Mouse (Mus musculus) embryonic facial prominence, embryonic 14.5 days (tissue): ENCODE data around the gene Krt25. TPM values are rescaled to one million over a fixed set of nuclear protein-coding genes. Genes with fewer than 3 reads are reported as not detected.
A peak's percentile ranks its signal among the peaks of the same experiment; 100 is the strongest.

ENCODE experiments used
- ATAC-seq: fragments of 200-750 bp; cut with Nextera tagmentation; 2 replicates; pipeline ENCODE4 v1.8.0; 2017; ENCODE audit warnings: low read depth, moderate number of reproducible peaks, moderate TSS enrichment
- DNase-seq: peaks from one replicate; pipeline ENCODE4 v3.0.0-alpha.2; 2015; ENCODE audit warnings: low spot score
- H3K27ac ChIP-seq: fragments of 300-500 bp; sonication (generic); replicated peaks from 2 replicates; pipeline ENCODE4 v1.5.1; 2014; ENCODE audit warnings: low read depth, mild to moderate bottlenecking, low read length, moderate library complexity
- H3K27me3 ChIP-seq: fragments of 300-500 bp; sonication (generic); replicated peaks from 2 replicates; pipeline ENCODE4 v1.6.1; 2014; ENCODE audit warnings: low read length; ENCODE audit not compliant: control insufficient read depth, insufficient read depth
- H3K36me3 ChIP-seq: fragments of 300-500 bp; sonication (generic); 2 replicates; pipeline ENCODE4 v1.6.1; 2014; ENCODE audit warnings: low read length, mixed read lengths; ENCODE audit not compliant: control insufficient read depth, insufficient read depth
- H3K4me1 ChIP-seq: fragments of 300-500 bp; sonication (generic); 2 replicates; pipeline ENCODE4 v1.6.1; 2014; ENCODE audit warnings: antibody characterized with exemption, low read length; ENCODE audit not compliant: control insufficient read depth, insufficient read depth
- H3K4me2 ChIP-seq: fragments of 300-500 bp; sonication (generic); 2 replicates; pipeline ENCODE4 v1.6.1; 2014; ENCODE audit warnings: low read depth, mild to moderate bottlenecking, low read length, moderate library complexity, mixed read lengths
- H3K4me3 ChIP-seq: fragments of 300-500 bp; sonication (generic); 2 replicates; pipeline ENCODE4 v1.5.1; 2014; ENCODE audit warnings: low read depth, mild to moderate bottlenecking, low read length
- H3K9ac ChIP-seq: fragments of 300-500 bp; sonication (generic); 2 replicates; pipeline ENCODE4 v1.6.1; 2014; ENCODE audit warnings: low read depth, mild to moderate bottlenecking, low read length, moderate library complexity, mixed read lengths
- H3K9me3 ChIP-seq: fragments of 300-500 bp; sonication (generic); 2 replicates; pipeline ENCODE4 v1.6.1; 2016; ENCODE audit warnings: low read length; ENCODE audit not compliant: control insufficient read depth
- WGBS: fragments of 180-500 bp; shearing (Covaris S2); extraction: QIAGEN DNeasy Blood & Tissue Kit; methylation state at CpG from one replicate; pipeline ENCODE4 v1.1.7; 2014; 5-methylcytosine and 5-hydroxymethylcytosine counted together
- polyA plus RNA-seq: library from polyadenylated mRNA; unstranded; fragments of >200 nt; fragmentation: Nextera tagmentation; extraction: Ambion mirVana; gene quantifications from 2 replicates; pipeline ENCODE4 v1.2.1, GENCODE M21; 2014

Krt25 gene
- polyA plus RNA-seq = 4.4 and 6.2 TPM in 2 replicates

- Histone ChIP-seq H3K9ac (no peak within 1 kb of the TSS), H3K27ac (no peak within 1 kb of the TSS), H3K4me2 (no peak within 1 kb of the TSS), H3K9me3 (no peaks in the 10 kb centered on the region), H3K4me3 (no peak within 1 kb of the TSS), H3K36me3 (no peaks in the 10 kb centered on the region), H3K27me3 (no peaks in the 10 kb centered on the region), H3K4me1 (no peaks in the 10 kb centered on the region)
- ATAC-seq = no peak
- 89% methylated on average over 11 of the region's 11 CpGs for WGBS
- DNase-seq = no peak
Measured at GRCm38 (mm10) chr11:99322851-99323250, at the start of gene Krt25. Gene Krt25, minus strand, starts transcription at chr11:99322951.

GRCm38 (mm10) chr11:99369853-99370451, 47.2 kb upstream of the Krt25 start:
- Histone ChIP-seq H3K27me3 (peaks cover 3% of the 10 kb centered on the region; the same call in 1 of the 2 replicates), H3K9me3 (no peaks in the 10 kb centered on the region), H3K4me3 (no peak overlapping the region), H3K27ac (no peak overlapping the region), H3K36me3 (no peaks in the 10 kb centered on the region), H3K4me2 (no peak overlapping the region), H3K9ac (no peak overlapping the region), H3K4me1 (no peaks in the 10 kb centered on the region)
- ATAC-seq = no peak
- 85% methylated on average over 8 of the region's 8 CpGs for WGBS
- no peak for DNase-seq

- no peak for DNase-seq
- Histone ChIP-seq H3K4me2 (no peak overlapping the region), H3K36me3 (no peaks in the 10 kb centered on the region), H3K4me3 (no peak overlapping the region), H3K4me1 (no peaks in the 10 kb centered on the region), H3K9me3 (no peaks in the 10 kb centered on the region), H3K27me3 (no peaks in the 10 kb centered on the region; the same call in 1 of the 2 replicates), H3K9ac (no peak overlapping the region), H3K27ac (no peak overlapping the region)
- WGBS = 9% methylated on average over 3 of the region's 3 CpGs
- no peak for ATAC-seq
Measured at GRCm38 (mm10) chr11:99369229-99369628, 46.5 kb upstream of the Krt25 start.

GRCm38 (mm10) chr11:99366791-99367190, 44.0 kb upstream of the Krt25 start:
- Histone ChIP-seq H3K9ac (no peak overlapping the region), H3K4me2 (no peak overlapping the region), H3K4me3 (no peak overlapping the region), H3K27ac (no peak overlapping the region), H3K27me3 (no peaks in the 10 kb centered on the region), H3K4me1 (no peaks in the 10 kb centered on the region), H3K36me3 (no peaks in the 10 kb centered on the region), H3K9me3 (no peaks in the 10 kb centered on the region)
- ATAC-seq (no peak), DNase-seq (peak; percentile 5)
- WGBS = 52% methylated on average over 10 of the region's 10 CpGs

GRCm38 (mm10) chr11:99364412-99364811, 41.7 kb upstream of the Krt25 start:
- no peak for ATAC-seq
- no peaks in the 10 kb centered on the region for H3K36me3 ChIP-seq
- peak; percentile 42 for DNase-seq
- H3K27me3 ChIP-seq = no peaks in the 10 kb centered on the region
- H3K27ac ChIP-seq = no peak overlapping the region
- H3K9me3 ChIP-seq = no peaks in the 10 kb centered on the region
- no peak overlapping the region for H3K4me2 ChIP-seq
- no peak overlapping the region for H3K4me3 ChIP-seq
- no peaks in the 10 kb centered on the region for H3K4me1 ChIP-seq
- 23% methylated on average over 9 of the region's 9 CpGs for WGBS
- no peak overlapping the region for H3K9ac ChIP-seq

- no peak for ATAC-seq
- Histone ChIP-seq H3K4me2 (no peak overlapping the region), H3K9me3 (no peaks in the 10 kb centered on the region), H3K27ac (no peak overlapping the region), H3K27me3 (no peaks in the 10 kb centered on the region), H3K4me3 (no peak overlapping the region), H3K9ac (no peak overlapping the region), H3K4me1 (no peaks in the 10 kb centered on the region), H3K36me3 (no peaks in the 10 kb centered on the region)
- WGBS = 86% methylated on average over 8 of the region's 8 CpGs
- no peak for DNase-seq
Measured at GRCm38 (mm10) chr11:99361423-99361822, 38.7 kb upstream of the Krt25 start.

- no peak within 1 kb of the TSS for H3K27ac ChIP-seq
- DNase-seq (no peak), ATAC-seq (no peak)
- no peaks in the 10 kb centered on the region for H3K9me3 ChIP-seq
- 73% methylated on average over 12 of the region's 12 CpGs for WGBS
- no peak within 1 kb of the TSS for H3K9ac ChIP-seq
- H3K36me3 ChIP-seq = no peaks in the 10 kb centered on the region
- no peak within 1 kb of the TSS for H3K4me3 ChIP-seq
- no peaks in the 10 kb centered on the region for H3K27me3 ChIP-seq
- no peak within 1 kb of the TSS for H3K4me2 ChIP-seq
- H3K4me1 ChIP-seq = no peaks in the 10 kb centered on the region
Measured at GRCm38 (mm10) chr11:99351004-99351403, 28.3 kb upstream of the Krt25 start, which contains the start of gene Krt27. Gene Krt27, minus strand, starts transcription at chr11:99351104.

- no peaks in the 10 kb centered on the region for H3K9me3 ChIP-seq
- H3K9ac ChIP-seq = no peak overlapping the region
- no peaks in the 10 kb centered on the region for H3K36me3 ChIP-seq
- 80% methylated on average over 11 of the region's 11 CpGs for WGBS
- no peaks in the 10 kb centered on the region for H3K4me1 ChIP-seq
- DNase-seq = peak; percentile 39
- ATAC-seq = no peak; the same call in 1 of the 2 replicates
- no peak overlapping the region for H3K27ac ChIP-seq
- H3K4me3 ChIP-seq = no peak overlapping the region
- no peak overlapping the region for H3K4me2 ChIP-seq
- H3K27me3 ChIP-seq = no peaks in the 10 kb centered on the region
Measured at GRCm38 (mm10) chr11:99339299-99339847, 16.6 kb upstream of the Krt25 start.

- Histone ChIP-seq H3K4me1 (no peaks in the 10 kb centered on the region), H3K36me3 (no peaks in the 10 kb centered on the region), H3K9me3 (no peaks in the 10 kb centered on the region), H3K27ac (no peak within 1 kb of the TSS), H3K4me3 (no peak within 1 kb of the TSS), H3K9ac (no peak within 1 kb of the TSS), H3K27me3 (no peaks in the 10 kb centered on the region), H3K4me2 (no peak within 1 kb of the TSS)
- whole genome bisulfite sequencing = 97% methylated on average over 11 of the region's 11 CpGs
- ATAC-seq (no peak), DNase-seq (no peak)
Measured at GRCm38 (mm10) chr11:99337866-99338265, 15.1 kb upstream of the Krt25 start, which contains the start of gene Krt26. Gene Krt26, minus strand, starts transcription at chr11:99337966.
